Mouse (Mus musculus) small intestine, adult 2 months (tissue): Measurements from ENCODE around the gene Ikbke. TPM values are rescaled to one million over a fixed set of nuclear protein-coding genes. Genes with fewer than 3 reads are reported as not detected.

Experiments
- H3K27ac ChIP-seq: fragments of 200-500 bp; 2 replicates; pipeline ENCODE4 v1.5.1; 2012; ENCODE audit warnings: low read depth, low read length, control low read depth, inconsistent platforms; ENCODE audit not compliant: insufficient read depth
- H3K27me3 ChIP-seq: fragments of 200-500 bp; 2 replicates; pipeline ENCODE4 v1.6.1; 2012; ENCODE audit warnings: mild to moderate bottlenecking, moderate library complexity, low read length, inconsistent platforms; ENCODE audit not compliant: control insufficient read depth, insufficient read depth
- H3K36me3 ChIP-seq: fragments of 200-500 bp; 2 replicates; pipeline ENCODE4 v1.6.1; 2012; ENCODE audit warnings: mild to moderate bottlenecking, low read length, control low read depth, inconsistent platforms; ENCODE audit not compliant: control insufficient read depth, insufficient read depth
- H3K4me1 ChIP-seq: fragments of 200-500 bp; 2 replicates; pipeline ENCODE4 v1.6.1; 2012; ENCODE audit warnings: low read length, inconsistent platforms, mixed read lengths; ENCODE audit not compliant: control insufficient read depth, insufficient read depth, insufficient read length
- H3K4me3 ChIP-seq: fragments of 200-500 bp; 2 replicates; pipeline ENCODE4 v1.5.1; 2012; ENCODE audit warnings: low read depth, mild to moderate bottlenecking, control low read depth, inconsistent platforms, low read length, moderate library complexity
- CTCF ChIP-seq: fragments of 200-500 bp; IDR thresholded peaks from 2 replicates; pipeline ENCODE4 v1.5.1; 2012; ENCODE audit warnings: low read depth, mild to moderate bottlenecking, control low read depth, inconsistent platforms, low read length, moderate library complexity, mixed read lengths; ENCODE audit not compliant: insufficient replicate concordance, insufficient read length; ENCODE audit errors: extremely low read depth
- POLR2A ChIP-seq: fragments of 200-500 bp; IDR thresholded peaks from 2 replicates; pipeline ENCODE4 v1.6.1; 2012; ENCODE audit warnings: low read depth, mild to moderate bottlenecking, control low read depth, inconsistent platforms, low read length, moderate library complexity
- WGBS: fragments of 180-500 bp; shearing (Covaris S2); methylation state at CpG from one replicate; pipeline ENCODE4 v1.1.7; 2018; 5-methylcytosine and 5-hydroxymethylcytosine counted together
- polyA plus RNA-seq: library from polyadenylated mRNA; depleted of rRNA; stranded (reverse); fragments of >200 nt; gene quantifications from 2 replicates; pipeline ENCODE4 v1.2.3, GENCODE M21; 2012

The Ikbke gene
- polyA plus RNA-seq, 1 experiment, result 43.9 TPM

DNA sequence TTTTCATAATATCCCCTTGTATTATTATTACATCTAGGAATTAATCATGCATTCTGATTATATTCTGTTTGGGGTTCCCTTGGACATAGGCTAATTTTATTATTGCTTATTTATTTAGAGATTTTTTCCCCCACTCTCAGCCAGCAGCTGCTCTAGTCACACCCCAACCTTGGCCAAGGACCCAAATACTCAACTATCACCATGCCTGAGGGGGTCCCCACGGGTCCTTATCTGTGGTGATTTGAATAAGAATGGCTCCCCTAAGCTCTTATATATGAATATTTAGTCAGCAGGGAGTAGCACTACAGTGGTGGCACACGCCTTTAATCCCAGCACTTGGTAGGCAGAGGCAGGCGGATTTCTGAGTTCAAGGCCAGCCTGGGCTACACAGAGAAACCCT is 31.9 kb upstream of the Ikbke start:
- TF ChIP-seq POLR2A (no peak), CTCF (no peak)

DNA sequence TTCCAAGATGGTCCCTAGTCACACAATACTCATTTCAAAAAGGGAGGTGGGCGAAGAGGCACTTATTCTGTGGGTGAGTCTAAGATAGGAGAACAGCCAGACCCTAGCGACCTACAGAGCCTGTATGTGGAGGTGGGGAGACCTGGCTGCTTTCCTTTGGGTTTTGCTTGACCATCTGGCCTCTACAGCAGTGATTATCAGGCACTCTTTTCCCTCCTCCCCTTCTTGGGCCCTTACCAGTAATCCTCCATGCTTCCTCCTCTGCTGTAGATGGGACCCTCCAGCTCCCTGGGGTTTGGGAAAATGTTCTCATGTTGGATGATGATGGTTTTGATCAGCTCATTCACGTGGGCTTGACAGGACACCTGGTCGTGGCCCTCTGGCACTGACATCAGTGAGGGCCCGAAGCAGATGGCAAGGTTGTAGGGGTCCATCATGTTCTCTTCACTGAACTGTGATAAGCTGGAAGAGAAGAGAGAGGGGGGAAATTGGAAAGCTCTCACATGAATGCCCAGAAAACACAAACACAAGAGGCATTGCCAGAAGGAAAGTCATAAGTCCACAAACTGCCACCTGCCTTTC is 30.9 kb upstream of the Ikbke start:
- no peak overlapping the region for H3K27ac ChIP-seq
- 89% methylated on average over 5 of the region's 5 CpGs for WGBS
- 0 out of 2 replicates have a peak, but pooled peaks cover 1% of the 10 kb centered on the region for H3K36me3 ChIP-seq
- no peaks in the 10 kb centered on the region for H3K27me3 ChIP-seq
- H3K4me3 ChIP-seq, result no peak overlapping the region
- TF ChIP-seq POLR2A (no peak), CTCF (no peak)
- no peaks in the 10 kb centered on the region for H3K4me1 ChIP-seq

More for the DNA sequence above, 31.9 kb upstream of the Ikbke start:
- H3K27me3 ChIP-seq, result no peaks in the 10 kb centered on the region
- no peaks in the 10 kb centered on the region for H3K4me1 ChIP-seq
- H3K36me3 ChIP-seq, result 0 out of 2 replicates have a peak, but pooled peaks cover 3% of the 10 kb centered on the region
- 85% methylated on average over 3 of the region's 3 CpGs for WGBS
- H3K4me3 ChIP-seq, result no peak overlapping the region
- H3K27ac ChIP-seq, result no peak overlapping the region

DNA sequence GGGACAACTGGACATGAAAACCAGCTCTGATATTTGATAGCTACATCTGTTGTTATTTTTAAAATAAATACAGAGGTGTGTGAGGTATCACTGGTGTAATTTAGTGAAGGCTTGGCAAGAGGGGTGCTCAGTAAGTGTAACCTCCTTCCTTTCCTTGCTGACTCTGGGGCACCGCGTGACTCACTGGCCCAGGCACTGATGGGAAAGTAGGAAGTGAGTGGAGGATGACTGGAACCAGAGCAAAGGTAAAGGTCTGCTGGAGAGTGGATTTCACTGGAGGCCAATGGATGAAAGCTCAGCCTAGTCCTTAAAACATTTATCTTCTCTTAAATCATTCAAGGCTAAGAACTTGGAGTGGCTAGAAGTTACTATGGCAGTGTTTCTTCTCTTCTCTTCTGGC is 21.3 kb upstream of the Ikbke start:
- TF ChIP-seq CTCF, result no peak
- no peak for TF ChIP-seq POLR2A
- peaks cover 9% of the 10 kb centered on the region for H3K36me3 ChIP-seq
- 96% methylated on average over 2 of the region's 2 CpGs for WGBS
- H3K27me3 ChIP-seq, result no peaks in the 10 kb centered on the region
- no peak overlapping the region for H3K4me3 ChIP-seq
- H3K27ac ChIP-seq, result no peak overlapping the region
- no peaks in the 10 kb centered on the region for H3K4me1 ChIP-seq

DNA sequence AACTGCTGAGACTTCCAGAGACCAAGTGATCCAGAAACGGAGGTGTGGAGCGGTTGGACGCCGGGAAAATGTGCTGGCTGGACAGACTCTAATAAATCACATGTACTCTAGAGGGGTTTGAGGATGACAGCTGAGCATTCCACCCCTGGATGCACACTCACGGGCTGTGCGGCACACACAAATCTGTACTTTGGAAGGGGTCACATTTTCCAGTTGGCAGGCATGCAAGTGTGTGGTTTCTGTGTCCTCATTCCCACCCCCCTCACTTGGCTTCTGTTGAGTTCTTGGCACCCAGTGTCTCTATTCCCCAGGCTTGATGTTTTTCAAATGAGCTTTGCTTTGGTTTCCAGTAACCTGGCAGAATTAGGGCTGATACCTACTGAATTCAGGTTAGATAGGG is 20.4 kb upstream of the Ikbke start:
- Histone ChIP-seq H3K4me1 (no peaks in the 10 kb centered on the region), H3K4me3 (no peak overlapping the region), H3K27ac (no peak overlapping the region), H3K27me3 (no peaks in the 10 kb centered on the region), H3K36me3 (peaks cover 10% of the 10 kb centered on the region)
- WGBS, result 91% methylated on average over 6 of the region's 6 CpGs
- no peak for TF ChIP-seq CTCF
- TF ChIP-seq POLR2A, result no peak

DNA sequence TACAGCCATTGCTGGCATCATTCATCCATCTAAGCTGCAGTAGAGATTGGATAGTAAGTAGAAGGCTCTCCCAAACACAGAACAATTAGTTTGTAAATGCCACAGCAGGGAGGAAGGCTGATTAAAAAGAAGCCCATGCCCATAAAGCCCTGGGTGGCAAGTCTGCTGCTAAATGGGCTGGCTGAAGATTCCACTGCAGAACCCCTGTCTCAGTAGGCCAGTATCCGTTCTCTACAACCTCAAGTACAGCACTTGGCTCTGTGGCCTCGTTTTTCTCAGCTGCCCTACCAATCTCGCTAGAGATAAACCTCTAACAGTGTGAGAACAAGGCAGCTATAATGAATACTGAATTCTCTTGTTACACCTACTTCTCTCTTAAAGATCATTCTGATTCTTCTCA is 19.8 kb upstream of the Ikbke start:
- peaks cover 11% of the 10 kb centered on the region for H3K36me3 ChIP-seq
- no peak overlapping the region for H3K4me3 ChIP-seq
- no peaks in the 10 kb centered on the region for H3K27me3 ChIP-seq
- no peak overlapping the region for H3K27ac ChIP-seq
- 80% methylated on average over 3 of the region's 3 CpGs for WGBS
- no peak for TF ChIP-seq POLR2A
- TF ChIP-seq CTCF, result no peak
- H3K4me1 ChIP-seq, result no peaks in the 10 kb centered on the region

DNA sequence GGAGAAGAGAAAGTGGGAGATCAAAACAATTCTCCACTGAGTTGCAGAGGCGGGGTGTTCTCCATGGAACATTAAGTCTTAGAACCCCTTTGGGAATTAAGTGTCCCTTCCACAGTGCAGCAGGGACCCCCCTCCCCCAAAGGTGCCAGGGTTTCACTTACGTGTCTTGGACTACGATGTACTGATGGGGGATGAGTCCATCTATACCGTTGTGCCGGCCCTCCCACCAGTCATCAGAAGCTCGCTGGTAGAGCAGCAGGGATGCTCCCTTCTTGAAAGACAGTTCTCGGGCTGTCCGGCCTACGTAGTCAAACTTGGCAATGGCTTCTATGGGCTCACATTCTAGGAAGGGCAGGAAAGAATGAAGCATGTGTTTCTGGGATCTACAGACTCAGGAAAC is 18.8 kb upstream of the Ikbke start:
- H3K4me1 ChIP-seq, result no peaks in the 10 kb centered on the region
- WGBS, result 94% methylated on average over 9 of the region's 9 CpGs
- TF ChIP-seq POLR2A, result no peak
- TF ChIP-seq CTCF, result no peak
- H3K27me3 ChIP-seq, result no peaks in the 10 kb centered on the region
- H3K4me3 ChIP-seq, result no peak overlapping the region
- no peak overlapping the region for H3K27ac ChIP-seq
- H3K36me3 ChIP-seq, result peaks cover 11% of the 10 kb centered on the region

DNA sequence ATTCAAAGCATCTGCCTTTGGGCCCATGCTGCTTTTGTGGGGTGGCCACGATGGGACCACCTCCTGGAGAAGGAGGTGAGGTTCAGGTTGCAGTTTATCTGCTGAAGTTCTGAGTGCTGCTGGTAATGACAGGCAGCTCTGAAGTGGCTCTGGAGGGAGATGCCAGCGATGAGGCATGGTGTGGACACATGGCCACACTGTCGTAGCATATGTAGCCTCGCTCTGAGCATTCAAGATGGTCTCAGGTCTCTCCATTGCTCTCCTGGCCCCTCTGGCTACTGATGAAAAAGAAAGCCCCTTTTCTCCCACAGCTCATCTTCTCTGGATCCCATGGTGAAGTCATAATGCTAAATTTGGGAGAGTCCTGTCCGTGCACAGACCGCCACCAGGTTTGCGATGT is 17.3 kb upstream of the Ikbke start:
- Histone ChIP-seq H3K27ac (no peak overlapping the region), H3K4me3 (no peak overlapping the region), H3K36me3 (peaks cover 11% of the 10 kb centered on the region), H3K27me3 (no peaks in the 10 kb centered on the region), H3K4me1 (no peaks in the 10 kb centered on the region)
- TF ChIP-seq POLR2A (no peak), CTCF (no peak)
- 93% methylated on average over 7 of the region's 7 CpGs for WGBS

DNA sequence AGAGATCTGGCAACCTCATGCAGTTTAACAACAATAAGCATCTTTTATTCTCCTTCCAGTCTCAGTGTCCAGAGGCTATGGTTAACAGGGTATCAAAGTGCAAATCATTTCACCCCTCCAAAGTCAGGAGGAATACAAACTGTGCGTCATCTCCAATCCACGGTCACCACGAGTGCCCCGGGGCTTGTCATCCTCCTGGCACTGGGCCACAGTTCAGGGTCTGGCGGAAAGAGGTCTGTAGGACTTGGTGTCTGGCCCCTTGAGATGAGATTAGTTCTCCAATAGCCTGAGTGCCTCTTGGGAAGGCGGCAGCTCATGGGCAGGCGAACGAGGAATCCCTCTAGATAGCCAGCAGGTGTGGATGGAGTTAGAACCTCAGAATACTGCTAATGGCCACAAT is 15.8 kb upstream of the Ikbke start:
- H3K4me1 ChIP-seq, result no peaks in the 10 kb centered on the region
- no peak overlapping the region for H3K4me3 ChIP-seq
- 80% methylated on average over 8 of the region's 8 CpGs for WGBS
- H3K27ac ChIP-seq, result no peak overlapping the region
- TF ChIP-seq CTCF (no peak), POLR2A (no peak)
- H3K36me3 ChIP-seq, result peaks cover 11% of the 10 kb centered on the region
- H3K27me3 ChIP-seq, result no peaks in the 10 kb centered on the region
